Mouse (Mus musculus) neural tube, embryonic 15.5 days (tissue): ENCODE data around the gene Ano4. TPM values are rescaled to one million over a fixed set of nuclear protein-coding genes. Genes with fewer than 3 reads are reported as not detected.

Source experiments
- ATAC-seq: fragments of 200-750 bp; cut with Nextera tagmentation; 2 replicates; pipeline ENCODE4 v1.8.0; 2017; ENCODE audit warnings: mild to moderate bottlenecking, moderate TSS enrichment, moderate library complexity; ENCODE audit not compliant: low FRiP score
- H3K27ac ChIP-seq: fragments of 300-500 bp; sonication (generic); replicated peaks from 2 replicates; pipeline ENCODE4 v1.5.1; 2015; ENCODE audit warnings: mild to moderate bottlenecking, inconsistent platforms
- H3K27me3 ChIP-seq: fragments of 300-500 bp; sonication (generic); replicated peaks from 2 replicates; pipeline ENCODE4 v1.6.1; 2015; ENCODE audit warnings: inconsistent platforms
- H3K36me3 ChIP-seq: fragments of 300-500 bp; sonication (generic); 2 replicates; pipeline ENCODE4 v1.6.1; 2015; ENCODE audit warnings: inconsistent platforms
- H3K4me1 ChIP-seq: fragments of 300-500 bp; sonication (generic); 2 replicates; pipeline ENCODE4 v1.6.1; 2015; ENCODE audit warnings: inconsistent platforms
- H3K4me2 ChIP-seq: fragments of 300-500 bp; sonication (generic); 2 replicates; pipeline ENCODE4 v1.6.1; 2015; ENCODE audit warnings: inconsistent platforms, mild to moderate bottlenecking, moderate library complexity
- H3K4me3 ChIP-seq: fragments of 300-500 bp; sonication (generic); replicated peaks from 2 replicates; pipeline ENCODE4 v1.5.1; 2015; ENCODE audit warnings: mild to moderate bottlenecking, inconsistent platforms
- H3K9ac ChIP-seq: fragments of 300-500 bp; sonication (generic); replicated peaks from 2 replicates; pipeline ENCODE4 v1.6.1; 2015; ENCODE audit warnings: mild to moderate bottlenecking, inconsistent platforms
- H3K9me3 ChIP-seq: fragments of 300-500 bp; sonication (generic); replicated peaks from 2 replicates; pipeline ENCODE4 v1.6.1; 2016; ENCODE audit warnings: inconsistent platforms
- WGBS: fragments of 180-500 bp; shearing (Covaris S2); methylation state at CpG from one replicate; pipeline ENCODE4 v1.1.7; 2015; ENCODE audit warnings: mixed read lengths; 5-methylcytosine and 5-hydroxymethylcytosine counted together
- polyA plus RNA-seq: library from polyadenylated mRNA; unstranded; fragments of >200 nt; fragmentation: Nextera tagmentation; extraction: Ambion mirVana; gene quantifications from 2 replicates; pipeline ENCODE4 v1.2.1, GENCODE M21; 2015

The Ano4 gene
- polyA plus RNA-seq, 1 experiment from 2014 or later = 12.5 TPM

DNA sequence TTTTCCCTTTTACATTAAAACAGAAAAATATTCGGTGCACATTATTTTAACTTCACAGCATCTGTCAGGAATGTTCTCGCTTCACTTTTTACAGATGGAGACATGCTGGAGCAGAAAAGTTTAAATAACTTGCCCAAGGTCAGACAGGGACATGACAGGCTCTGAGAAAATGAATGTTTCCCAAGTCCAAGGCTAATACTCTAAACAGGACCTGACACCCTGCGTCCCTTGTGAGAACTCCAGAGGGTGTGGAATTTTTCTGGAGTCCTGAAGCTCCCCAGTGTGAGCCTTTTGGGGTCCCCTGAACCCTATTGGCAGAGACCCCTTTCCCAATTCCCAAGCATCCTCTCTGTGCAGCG lies 451 bp downstream of the Ano4 start:
- peaks cover 35% of the 10 kb centered on the region for H3K27me3 ChIP-seq
- peaks cover 13% of the 10 kb centered on the region for H3K4me1 ChIP-seq
- 23% methylated on average over 4 of the region's 4 CpGs for WGBS
- peak overlapping the region; percentile 58 for H3K9ac ChIP-seq
- H3K27ac ChIP-seq = no peak overlapping the region
- peak overlapping the region; percentile 99 for H3K4me2 ChIP-seq
- no peaks in the 10 kb centered on the region for H3K9me3 ChIP-seq
- H3K36me3 ChIP-seq = no peaks in the 10 kb centered on the region
- peak; percentile 36; the same call in 1 of the 2 replicates for ATAC-seq
- H3K4me3 ChIP-seq = peak overlapping the region; percentile 63

DNA sequence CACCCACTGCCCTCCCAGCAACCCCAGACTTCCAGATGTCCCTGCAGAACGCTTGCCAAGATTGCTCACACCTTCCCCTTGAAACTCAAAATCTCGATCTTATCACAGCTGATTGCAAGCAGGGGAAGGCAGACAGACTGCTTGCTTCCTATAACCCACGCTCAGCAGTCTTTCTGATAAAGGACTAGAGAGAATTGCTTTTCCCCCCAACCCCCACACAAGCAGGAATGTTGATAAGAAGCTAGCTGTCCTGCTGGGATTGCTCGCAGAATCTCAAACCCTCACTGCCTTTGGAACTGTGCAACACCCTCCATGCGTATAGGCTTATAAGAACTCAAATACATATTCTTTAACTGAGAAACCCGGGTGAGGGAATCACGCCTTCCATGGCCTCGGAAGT lies 846 bp downstream of the Ano4 start:
- no peak overlapping the region for H3K27ac ChIP-seq
- no peaks in the 10 kb centered on the region for H3K36me3 ChIP-seq
- H3K9ac ChIP-seq = no peak overlapping the region
- 26% methylated on average over 8 of the region's 8 CpGs for WGBS
- ATAC-seq = no peak
- peak overlapping the region; percentile 99 for H3K4me2 ChIP-seq
- H3K4me3 ChIP-seq = 0 out of 2 replicates have a peak overlapping the region, but pooled peaks have one; percentile 63
- H3K4me1 ChIP-seq = peaks cover 13% of the 10 kb centered on the region
- peaks cover 35% of the 10 kb centered on the region for H3K27me3 ChIP-seq
- no peaks in the 10 kb centered on the region for H3K9me3 ChIP-seq

DNA sequence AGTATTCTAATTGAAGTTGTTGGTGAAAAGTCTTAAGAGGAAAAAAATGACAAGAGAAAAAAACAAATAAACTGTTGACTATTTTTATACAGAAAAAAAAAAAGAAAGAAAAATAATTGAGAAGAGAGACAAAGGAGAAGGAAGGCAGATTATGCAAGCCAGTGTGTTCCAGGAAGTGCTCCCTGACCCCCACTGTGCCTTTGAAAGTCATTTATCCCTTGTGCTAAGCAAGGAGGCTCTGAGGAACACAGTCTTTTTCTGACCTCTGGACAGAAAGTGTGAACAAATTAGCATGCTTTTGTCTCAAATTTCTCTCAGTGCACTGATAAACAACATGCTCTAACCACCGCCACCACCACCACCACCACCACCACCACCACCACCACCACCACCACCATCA lies 14.3 kb downstream of the Ano4 start:
- H3K27ac ChIP-seq = no peak overlapping the region
- WGBS = 80% methylated on average over 1 of the region's 1 CpGs
- H3K36me3 ChIP-seq = no peaks in the 10 kb centered on the region
- H3K9ac ChIP-seq = no peak overlapping the region
- H3K9me3 ChIP-seq = no peaks in the 10 kb centered on the region
- H3K27me3 ChIP-seq = no peaks in the 10 kb centered on the region
- H3K4me1 ChIP-seq = 0 out of 2 replicates have a peak, but pooled peaks cover 3% of the 10 kb centered on the region
- H3K4me3 ChIP-seq = no peak overlapping the region
- no peak for ATAC-seq
- no peak overlapping the region for H3K4me2 ChIP-seq

DNA sequence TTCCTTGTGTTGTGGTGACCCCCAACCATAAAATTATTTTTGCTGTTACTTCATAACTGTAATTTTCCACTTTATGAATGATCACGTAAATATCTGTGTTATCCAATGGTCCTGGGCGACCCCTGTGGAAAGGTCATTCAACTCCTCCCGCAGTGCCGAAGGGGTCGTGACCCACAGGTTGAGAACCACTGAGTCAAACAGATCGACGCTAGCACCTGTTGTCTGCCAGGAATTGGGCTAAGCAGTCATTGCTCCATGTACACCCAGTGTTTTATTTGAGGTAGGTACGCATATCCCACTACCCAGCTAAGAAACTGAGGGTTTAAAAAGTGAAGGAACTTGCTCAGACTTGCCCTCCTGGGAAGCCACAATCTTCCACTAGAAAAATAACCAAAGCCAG lies 14.8 kb downstream of the Ano4 start:
- WGBS = 88% methylated on average over 8 of the region's 8 CpGs

DNA sequence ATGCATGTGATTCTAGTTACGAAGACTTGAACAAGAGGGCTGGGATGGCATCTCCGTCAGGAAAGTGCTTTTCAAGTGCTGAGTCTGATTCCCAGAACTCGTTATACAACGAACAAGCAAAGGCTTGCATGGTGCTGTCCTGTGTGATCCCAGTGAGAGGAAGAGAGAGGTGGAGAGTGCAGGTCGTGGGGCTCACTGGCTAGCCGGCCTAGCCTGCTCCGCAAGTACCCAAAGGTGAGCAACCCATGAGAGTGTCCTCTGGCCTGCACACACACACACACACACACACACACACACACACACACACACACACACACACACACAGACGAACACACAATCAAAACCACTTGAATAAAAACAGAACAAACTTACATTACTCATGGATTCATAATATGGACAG lies 15.7 kb downstream of the Ano4 start:
- Histone ChIP-seq H3K27ac (no peak overlapping the region), H3K4me2 (no peak overlapping the region), H3K36me3 (no peaks in the 10 kb centered on the region), H3K4me1 (0 out of 2 replicates have a peak, but pooled peaks cover 3% of the 10 kb centered on the region), H3K9me3 (no peaks in the 10 kb centered on the region), H3K9ac (no peak overlapping the region), H3K27me3 (no peaks in the 10 kb centered on the region), H3K4me3 (no peak overlapping the region)
- whole genome bisulfite sequencing = 82% methylated on average over 8 of the region's 8 CpGs
- no peak for ATAC-seq

More for the DNA sequence above, 14.8 kb downstream of the Ano4 start:
- H3K9me3 ChIP-seq = no peaks in the 10 kb centered on the region
- H3K27ac ChIP-seq = no peak overlapping the region
- H3K9ac ChIP-seq = no peak overlapping the region
- H3K36me3 ChIP-seq = no peaks in the 10 kb centered on the region
- H3K4me1 ChIP-seq = 0 out of 2 replicates have a peak, but pooled peaks cover 3% of the 10 kb centered on the region
- no peaks in the 10 kb centered on the region for H3K27me3 ChIP-seq
- ATAC-seq = no peak
- H3K4me3 ChIP-seq = no peak overlapping the region
- no peak overlapping the region for H3K4me2 ChIP-seq

DNA sequence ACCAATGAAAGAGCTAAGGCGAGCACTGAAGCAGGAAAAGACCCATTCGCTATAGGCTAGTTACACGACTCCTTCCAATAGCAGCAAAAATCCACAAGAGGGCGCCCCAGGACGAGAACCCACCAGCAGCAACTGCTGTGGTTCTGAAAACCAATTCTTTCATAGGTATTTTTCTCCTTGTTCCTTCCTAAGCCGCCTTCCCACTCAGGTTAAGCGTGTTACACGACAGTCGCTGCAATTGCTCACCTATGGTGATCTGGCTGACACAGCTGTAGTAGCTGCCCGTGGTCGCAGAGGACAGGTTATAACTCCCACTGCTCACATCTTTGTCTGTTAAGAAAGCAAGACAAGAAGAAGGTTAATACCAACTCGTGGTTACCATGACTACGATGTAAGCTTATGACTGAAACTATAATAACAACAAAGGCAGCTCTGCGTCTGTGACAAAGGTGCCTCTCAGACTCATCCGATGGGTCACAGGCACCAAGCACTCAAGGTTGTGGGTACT lies 17.5 kb downstream of the Ano4 start:
- no peak overlapping the region for H3K27ac ChIP-seq
- no peak overlapping the region for H3K9ac ChIP-seq
- no peaks in the 10 kb centered on the region for H3K36me3 ChIP-seq
- 14% methylated on average over 15 of the region's 15 CpGs for WGBS
- H3K4me1 ChIP-seq = 0 out of 2 replicates have a peak, but pooled peaks cover 3% of the 10 kb centered on the region
- no peaks in the 10 kb centered on the region for H3K9me3 ChIP-seq
- H3K27me3 ChIP-seq = no peaks in the 10 kb centered on the region
- ATAC-seq = peak; percentile 92
- peak overlapping the region; percentile 24; the same call in 1 of the 2 replicates for H3K4me3 ChIP-seq
- peak overlapping the region; percentile 43 for H3K4me2 ChIP-seq

DNA sequence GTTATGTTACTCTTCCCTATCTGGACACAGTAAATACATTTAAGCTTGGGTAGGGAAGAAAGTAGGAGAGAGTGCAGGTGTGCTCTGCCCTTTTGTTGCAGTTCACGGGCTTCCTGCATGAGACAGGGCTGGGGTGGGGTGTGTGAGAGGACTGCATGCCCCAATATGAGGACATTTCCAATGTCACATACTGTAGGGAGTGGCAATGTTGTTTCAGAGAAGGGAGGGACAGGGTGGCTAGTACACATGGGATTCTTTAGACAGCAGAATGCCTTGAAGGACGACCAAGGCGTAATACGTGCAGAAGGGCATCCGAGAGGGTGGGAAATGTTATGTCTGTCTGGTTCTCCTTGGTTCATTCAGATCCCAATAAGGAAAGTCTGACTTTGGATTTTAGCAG lies 18.2 kb downstream of the Ano4 start:
- Histone ChIP-seq H3K4me3 (no peak overlapping the region), H3K4me1 (0 out of 2 replicates have a peak, but pooled peaks cover 3% of the 10 kb centered on the region), H3K9ac (no peak overlapping the region), H3K9me3 (no peaks in the 10 kb centered on the region), H3K27me3 (no peaks in the 10 kb centered on the region), H3K36me3 (no peaks in the 10 kb centered on the region), H3K4me2 (no peak overlapping the region), H3K27ac (no peak overlapping the region)
- no peak for ATAC-seq
- WGBS = 92% methylated on average over 5 of the region's 5 CpGs

DNA sequence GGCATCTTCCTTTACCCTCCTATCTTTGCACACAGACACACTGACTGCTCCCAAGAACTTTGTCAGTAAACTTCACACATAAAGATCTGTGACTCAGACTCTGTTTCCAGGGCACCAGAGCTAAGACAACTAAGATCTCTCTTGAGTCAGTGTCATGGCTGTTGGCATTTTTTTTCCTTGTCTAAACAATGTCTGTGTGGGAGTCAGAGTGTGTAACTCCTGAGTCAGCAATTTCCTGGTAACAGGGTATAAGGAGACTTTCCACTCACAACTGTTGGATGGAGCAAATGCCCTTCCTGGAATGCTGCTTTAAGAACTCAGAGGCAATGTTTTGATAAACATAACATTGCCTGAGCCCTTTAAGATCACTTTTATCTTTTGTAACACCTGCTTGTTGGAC lies 37.0 kb downstream of the Ano4 start:
- no peaks in the 10 kb centered on the region for H3K4me1 ChIP-seq
- H3K27ac ChIP-seq = no peak overlapping the region
- H3K4me2 ChIP-seq = no peak overlapping the region
- H3K9ac ChIP-seq = no peak overlapping the region
- no peak overlapping the region for H3K4me3 ChIP-seq
- H3K27me3 ChIP-seq = no peaks in the 10 kb centered on the region
- H3K36me3 ChIP-seq = no peaks in the 10 kb centered on the region
- H3K9me3 ChIP-seq = no peaks in the 10 kb centered on the region
- no peak for ATAC-seq

DNA sequence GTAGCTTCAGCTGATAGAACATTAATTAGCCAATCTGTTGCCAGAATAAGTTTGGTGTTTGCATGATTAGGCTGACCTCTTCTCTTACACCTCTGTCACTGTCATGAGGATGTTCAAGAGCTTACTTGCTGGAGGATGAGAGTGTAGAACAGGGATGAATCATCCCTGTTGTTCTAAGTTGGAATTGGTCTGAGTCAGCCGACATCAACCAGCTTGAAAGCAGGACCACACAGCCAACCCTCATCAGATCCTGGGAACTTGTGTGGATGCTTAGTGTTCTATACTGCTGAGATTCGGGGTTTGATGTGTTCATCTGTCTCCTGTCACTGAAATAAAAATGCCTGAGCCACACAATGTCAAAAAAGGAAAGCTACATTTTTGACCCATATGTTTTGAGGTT lies 44.2 kb downstream of the Ano4 start:
- no peaks in the 10 kb centered on the region for H3K4me1 ChIP-seq
- H3K4me2 ChIP-seq = no peak overlapping the region
- no peak overlapping the region for H3K27ac ChIP-seq
- no peaks in the 10 kb centered on the region for H3K9me3 ChIP-seq
- 78% methylated on average over 2 of the region's 2 CpGs for WGBS
- no peaks in the 10 kb centered on the region for H3K36me3 ChIP-seq
- H3K4me3 ChIP-seq = no peak overlapping the region
- no peaks in the 10 kb centered on the region for H3K27me3 ChIP-seq
- no peak for ATAC-seq
- no peak overlapping the region for H3K9ac ChIP-seq

DNA sequence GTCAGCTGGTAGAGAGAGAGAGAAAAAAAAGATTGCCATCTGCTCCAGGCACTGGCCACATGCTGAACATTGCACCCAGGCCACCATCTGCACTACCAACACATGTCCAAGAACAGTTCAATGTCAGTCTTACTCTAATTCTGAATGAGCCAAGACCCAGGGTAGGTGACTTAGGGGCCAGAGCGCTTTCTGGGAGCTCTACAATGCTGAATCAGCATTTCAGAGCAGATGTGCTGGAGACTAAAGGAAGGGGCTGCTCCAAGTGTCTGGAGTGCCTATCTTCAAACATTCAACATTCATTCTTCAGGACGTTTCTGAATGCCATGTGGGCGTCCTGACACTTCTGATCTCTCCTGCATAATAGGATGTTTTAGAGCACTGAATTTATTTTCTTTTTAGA lies 51.8 kb downstream of the Ano4 start:
- WGBS = 80% methylated on average over 3 of the region's 3 CpGs

DNA sequence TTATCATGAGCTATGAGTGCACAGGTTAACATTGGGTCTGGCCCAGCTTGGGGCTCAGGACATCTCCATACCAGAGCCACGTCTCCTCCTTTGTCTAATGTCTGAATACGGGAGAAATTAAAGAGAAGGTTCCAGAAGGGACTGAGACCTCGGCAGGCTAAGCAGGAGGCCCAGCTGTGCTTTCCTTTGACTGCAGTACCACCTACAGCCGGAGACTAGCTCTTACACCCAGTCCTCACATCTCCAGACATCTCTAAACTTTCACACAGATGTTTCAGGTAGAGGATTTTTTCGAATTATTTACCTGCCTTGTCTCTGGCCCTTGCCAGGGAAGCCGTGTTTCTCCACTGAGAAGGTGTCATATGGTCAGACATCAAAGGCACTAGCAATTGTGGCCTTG lies 53.9 kb downstream of the Ano4 start:
- no peaks in the 10 kb centered on the region for H3K36me3 ChIP-seq
- 69% methylated on average over 6 of the region's 6 CpGs for WGBS
- ATAC-seq = peak; percentile 76

More for the DNA sequence above, 51.8 kb downstream of the Ano4 start:
- H3K4me1 ChIP-seq = no peaks in the 10 kb centered on the region
- H3K27me3 ChIP-seq = no peaks in the 10 kb centered on the region
- H3K9me3 ChIP-seq = no peaks in the 10 kb centered on the region
- H3K27ac ChIP-seq = no peak overlapping the region
- no peak overlapping the region for H3K4me3 ChIP-seq
- H3K9ac ChIP-seq = no peak overlapping the region
- H3K36me3 ChIP-seq = no peaks in the 10 kb centered on the region
- no peak for ATAC-seq
- no peak overlapping the region for H3K4me2 ChIP-seq

DNA sequence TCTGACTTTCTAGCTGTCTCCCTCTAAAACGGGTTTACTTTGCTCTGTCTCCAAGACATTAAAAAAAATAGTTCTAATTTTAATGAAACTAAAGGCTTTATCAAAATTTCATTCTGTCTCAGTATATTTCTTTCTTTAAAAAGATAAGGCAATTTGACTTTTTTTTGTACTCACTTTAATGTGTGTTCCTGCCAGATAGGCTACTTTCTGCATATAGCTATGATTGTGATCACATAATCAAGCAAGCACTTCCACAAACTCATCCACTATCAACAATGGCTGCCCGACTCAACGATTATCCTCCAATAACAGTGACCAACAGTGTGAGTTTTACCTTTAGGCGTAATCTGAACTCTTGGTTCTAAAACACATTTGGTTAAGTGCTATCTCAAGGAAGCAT lies 55.3 kb downstream of the Ano4 start:
- Histone ChIP-seq H3K27me3 (no peaks in the 10 kb centered on the region), H3K27ac (no peak overlapping the region), H3K9ac (no peak overlapping the region), H3K4me1 (no peaks in the 10 kb centered on the region), H3K36me3 (no peaks in the 10 kb centered on the region), H3K4me3 (no peak overlapping the region), H3K9me3 (no peaks in the 10 kb centered on the region), H3K4me2 (no peak overlapping the region)
- 95% methylated on average over 4 of the region's 4 CpGs for WGBS
- no peak for ATAC-seq

More for the DNA sequence above, 53.9 kb downstream of the Ano4 start:
- Histone ChIP-seq H3K9me3 (no peaks in the 10 kb centered on the region), H3K4me1 (no peaks in the 10 kb centered on the region), H3K4me2 (no peak overlapping the region), H3K27me3 (no peaks in the 10 kb centered on the region), H3K4me3 (no peak overlapping the region), H3K9ac (no peak overlapping the region), H3K27ac (no peak overlapping the region)

DNA sequence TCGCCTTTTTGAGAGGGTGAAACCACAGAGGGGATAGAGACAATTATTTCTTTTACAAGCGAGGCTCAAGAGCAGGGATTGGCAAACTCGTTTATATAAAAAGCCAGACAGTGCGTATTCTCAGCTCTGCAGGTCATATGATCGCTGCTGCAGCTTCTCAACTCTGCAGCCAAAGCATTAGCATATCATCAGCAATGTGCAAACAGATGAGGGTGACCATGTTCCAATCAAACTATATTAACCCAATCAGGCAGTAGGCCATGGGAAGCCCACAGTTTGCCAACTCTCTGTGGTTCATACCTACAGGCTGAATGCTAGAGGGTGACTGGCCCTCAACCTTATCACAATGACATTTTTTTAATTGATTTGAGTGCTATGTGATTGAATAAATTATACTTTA lies 64.2 kb downstream of the Ano4 start:
- H3K27me3 ChIP-seq = no peaks in the 10 kb centered on the region
- WGBS = 69% methylated on average over 5 of the region's 5 CpGs
- ATAC-seq = no peak

More for the DNA sequence above, 64.2 kb downstream of the Ano4 start:
- no peaks in the 10 kb centered on the region for H3K36me3 ChIP-seq
- H3K9ac ChIP-seq = no peak overlapping the region
- H3K9me3 ChIP-seq = no peaks in the 10 kb centered on the region
- no peaks in the 10 kb centered on the region for H3K4me1 ChIP-seq
- no peak overlapping the region for H3K4me2 ChIP-seq
- no peak overlapping the region for H3K27ac ChIP-seq
- H3K4me3 ChIP-seq = no peak overlapping the region
